12 mouse cellular contexts compared by ENCODE assay signal in the genomic region with DNA sequence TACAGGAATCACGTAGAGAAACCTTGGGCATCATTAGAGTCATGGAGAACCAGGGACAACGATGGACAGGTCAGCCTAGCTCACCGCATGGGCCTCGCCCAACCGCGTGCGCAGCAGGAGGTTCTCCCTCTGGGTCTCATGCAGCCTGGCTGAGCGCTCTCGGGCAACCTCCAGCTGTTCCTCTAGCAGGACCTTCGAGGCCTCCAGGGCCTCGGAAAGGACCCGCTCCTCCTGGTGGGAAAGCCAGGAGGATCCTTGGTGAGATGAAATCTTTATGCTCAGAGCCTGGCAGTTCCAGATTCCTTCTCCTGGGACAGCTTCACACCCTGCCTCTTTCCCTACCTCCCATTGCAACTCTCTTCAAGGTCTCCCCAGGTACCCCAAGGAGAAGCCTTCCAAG. TPM values are rescaled to one million over a fixed set of nuclear protein-coding genes. Genes with fewer than 3 reads are reported as not detected.
DNase-seq lines count a peak whose midpoint lies in the region; ATAC-seq and TF ChIP-seq lines count a peak whose summit lies in the region.
"Had no signal": no experiment of that assay in that cellular context is flagged by ENCODE, and none has a peak within 500 bp of the region (broad histone marks: within the 10 kb centered on the region; RNA-seq: fewer than 3 reads in every experiment).

No protein-coding gene starts in this region.

- H3K4me1 ChIP-seq in intestine, embryonic 15.5 days (replicated peaks) = peaks cover 21% of the 10 kb centered on the region
- H3K4me1 ChIP-seq in intestine, postnatal 0 days (replicated peaks; ENCODE audit: control insufficient read depth, insufficient read depth, low read length) = peaks cover 11% of the 10 kb centered on the region
- H3K4me1 ChIP-seq in neural tube, embryonic 12.5 days = peaks cover 13% of the 10 kb centered on the region
- H3K4me1 ChIP-seq in neural tube, embryonic 15.5 days = peaks cover 12% of the 10 kb centered on the region

- ATAC-seq in intestine, embryonic 15.5 days = no peak
- ATAC-seq in intestine, postnatal 0 days = no peak
- no peak for ATAC-seq in neural tube, embryonic 12.5 days (ENCODE audit: low FRiP score, low read depth)
- ATAC-seq in neural tube, embryonic 15.5 days (ENCODE audit: low FRiP score) = no peak

- H3K9me3 ChIP-seq in intestine, embryonic 15.5 days = no peaks in the 10 kb centered on the region
- H3K9me3 ChIP-seq in intestine, postnatal 0 days (ENCODE audit: control insufficient read depth) = no peaks in the 10 kb centered on the region
- H3K9me3 ChIP-seq in neural tube, embryonic 12.5 days = no peaks in the 10 kb centered on the region
- no peaks in the 10 kb centered on the region for H3K9me3 ChIP-seq in neural tube, embryonic 15.5 days (replicated peaks)

- H3K27ac ChIP-seq in intestine, embryonic 15.5 days = no peak overlapping the region
- H3K27ac ChIP-seq in intestine, postnatal 0 days (ENCODE audit: low read depth, low read length) = no peak overlapping the region
- H3K27ac ChIP-seq in neural tube, embryonic 12.5 days = no peak overlapping the region
- H3K27ac ChIP-seq in neural tube, embryonic 15.5 days (replicated peaks) = no peak overlapping the region
- H3K27ac ChIP-seq: macrophage had no signal

- H3K9ac ChIP-seq in intestine, embryonic 15.5 days = no peak overlapping the region
- no peak overlapping the region for H3K9ac ChIP-seq in intestine, postnatal 0 days (ENCODE audit: low read depth, low read length)
- H3K9ac ChIP-seq in neural tube, embryonic 12.5 days = no peak overlapping the region
- H3K9ac ChIP-seq in neural tube, embryonic 15.5 days (replicated peaks) = no peak overlapping the region

- H3K27me3 ChIP-seq in intestine, embryonic 15.5 days (replicated peaks) = peaks cover 4% of the 10 kb centered on the region
- H3K27me3 ChIP-seq in intestine, postnatal 0 days (replicated peaks; ENCODE audit: control insufficient read depth, insufficient read depth, low read length) = 0 out of 2 replicates have a peak, but pooled peaks cover 9% of the 10 kb centered on the region
- H3K27me3 ChIP-seq in neural tube, embryonic 12.5 days (replicated peaks) = peaks cover 13% of the 10 kb centered on the region
- peaks cover 19% of the 10 kb centered on the region for H3K27me3 ChIP-seq in neural tube, embryonic 15.5 days (replicated peaks)

- no peak for TF ChIP-seq CTCF in intestine, postnatal 0 days (IDR thresholded peaks at IDR 0.05; ENCODE audit: low read depth)

- H3K36me3 ChIP-seq in intestine, embryonic 15.5 days = no peaks in the 10 kb centered on the region
- no peaks in the 10 kb centered on the region for H3K36me3 ChIP-seq in intestine, postnatal 0 days (ENCODE audit: control insufficient read depth, insufficient read depth)
- no peaks in the 10 kb centered on the region for H3K36me3 ChIP-seq in neural tube, embryonic 12.5 days
- H3K36me3 ChIP-seq in neural tube, embryonic 15.5 days = no peaks in the 10 kb centered on the region

- intact Hi-C loops in heart, postnatal 14 days (cut with DNase I) = no loop called here

- DNase-seq in heart, adult 11 months = peak; percentile 75
- no peak for DNase-seq in heart, postnatal 14 days
- DNase-seq in neural tube, embryonic 10.5 days (ENCODE audit: extremely low spot score, low spot score) = no peak
- no peak for DNase-seq in spleen, postnatal 10 days (ENCODE audit: low spot score in 2 of 2)
- DNase-seq: adrenal gland, adult 2 months; kidney, adult 18-20 months had no signal

- peak overlapping the region; percentile 56; the same call in 1 of the 2 replicates for H3K4me2 ChIP-seq in intestine, embryonic 15.5 days (replicated peaks)
- no peak overlapping the region; the same call in 1 of the 2 replicates for H3K4me2 ChIP-seq in intestine, postnatal 0 days (replicated peaks; ENCODE audit: low read depth)
- H3K4me2 ChIP-seq in neural tube, embryonic 12.5 days (replicated peaks) = peak overlapping the region; percentile 58
- H3K4me2 ChIP-seq in neural tube, embryonic 15.5 days = peak overlapping the region; percentile 48; the same call in 1 of the 2 replicates

- 0 out of 2 replicates have a peak overlapping the region, but pooled peaks have one; percentile 24 for H3K4me3 ChIP-seq in intestine, embryonic 15.5 days (replicated peaks)
- H3K4me3 ChIP-seq in intestine, postnatal 0 days (ENCODE audit: low read depth, low read length) = no peak overlapping the region
- H3K4me3 ChIP-seq in neural tube, embryonic 12.5 days = no peak overlapping the region
- no peak overlapping the region for H3K4me3 ChIP-seq in neural tube, embryonic 15.5 days (replicated peaks)
- H3K4me3 ChIP-seq: erythroblast, embryonic 14.5 days had no signal

- 84% methylated on average over 12 of the region's 12 CpGs for whole genome bisulfite sequencing in intestine, embryonic 15.5 days
- WGBS in intestine, postnatal 0 days = 84% methylated on average over 12 of the region's 12 CpGs
- 88% methylated on average over 12 of the region's 12 CpGs for WGBS in neural tube, embryonic 12.5 days
- 88% methylated on average over 12 of the region's 12 CpGs for WGBS in neural tube, embryonic 15.5 days

RNA-seq across cellular contexts. Expression of gene Ccdc88b, which starts 3.4 kb away (rescaled TPM):
- total RNA-seq in heart, postnatal 14 days (2021) = 1 to 10 TPM; 1.0 to 1.7 TPM
- polyA plus RNA-seq in intestine, embryonic 15.5 days (2015; fragmentation: Nextera tagmentation; extraction: Ambion mirVana) = 1.4 and 1.5 TPM in 2 replicates
- 1.4 and 1.7 TPM in 2 replicates for polyA plus RNA-seq in intestine, postnatal 0 days (2015; fragmentation: Nextera tagmentation; extraction: Ambion mirVana)
- 0.59 and 1.6 TPM in 2 replicates for polyA plus RNA-seq in neural tube, embryonic 12.5 days (2016; fragmentation: Nextera tagmentation; extraction: Ambion mirVana)
- 0.92 and 1.8 TPM in 2 replicates for polyA plus RNA-seq in neural tube, embryonic 15.5 days (2015; fragmentation: Nextera tagmentation; extraction: Ambion mirVana)

RNA-seq across cellular contexts. Expression of gene Rps6ka4, which starts 14.2 kb away (rescaled TPM):
- total RNA-seq in heart, postnatal 14 days (2021) = 10 to 100 TPM; 14.8 to 18.2 TPM
- polyA plus RNA-seq in intestine, embryonic 15.5 days (2015; fragmentation: Nextera tagmentation; extraction: Ambion mirVana) = 20.8 and 21.0 TPM in 2 replicates
- polyA plus RNA-seq in intestine, postnatal 0 days (2015; fragmentation: Nextera tagmentation; extraction: Ambion mirVana) = 15.7 and 16.7 TPM in 2 replicates
- polyA plus RNA-seq in neural tube, embryonic 12.5 days (2016; fragmentation: Nextera tagmentation; extraction: Ambion mirVana) = 8.5 and 9.3 TPM in 2 replicates
- 15.7 and 16.2 TPM in 2 replicates for polyA plus RNA-seq in neural tube, embryonic 15.5 days (2015; fragmentation: Nextera tagmentation; extraction: Ambion mirVana)

RNA-seq across cellular contexts. Expression of gene Trmt112, which starts 54.8 kb away (rescaled TPM):
- total RNA-seq in heart, postnatal 14 days (2021) = 10 to 100 TPM; 26.7 to 30.6 TPM
- polyA plus RNA-seq in intestine, embryonic 15.5 days (2015; fragmentation: Nextera tagmentation; extraction: Ambion mirVana) = 124 TPM in 2 replicates
- polyA plus RNA-seq in intestine, postnatal 0 days (2015; fragmentation: Nextera tagmentation; extraction: Ambion mirVana) = 52.0 and 54.4 TPM in 2 replicates
- 123 and 125 TPM in 2 replicates for polyA plus RNA-seq in neural tube, embryonic 12.5 days (2016; fragmentation: Nextera tagmentation; extraction: Ambion mirVana)
- 103 and 113 TPM in 2 replicates for polyA plus RNA-seq in neural tube, embryonic 15.5 days (2015; fragmentation: Nextera tagmentation; extraction: Ambion mirVana)

RNA-seq across cellular contexts. Expression of gene Prdx5, which starts 55.2 kb away (rescaled TPM):
- total RNA-seq in heart, postnatal 14 days (2021) = 100 to 1,000 TPM; 595 to 603 TPM
- polyA plus RNA-seq in intestine, embryonic 15.5 days (2015; fragmentation: Nextera tagmentation; extraction: Ambion mirVana) = 184 and 205 TPM in 2 replicates
- 910 and 912 TPM in 2 replicates for polyA plus RNA-seq in intestine, postnatal 0 days (2015; fragmentation: Nextera tagmentation; extraction: Ambion mirVana)
- polyA plus RNA-seq in neural tube, embryonic 12.5 days (2016; fragmentation: Nextera tagmentation; extraction: Ambion mirVana) = 198 and 214 TPM in 2 replicates
- 392 and 417 TPM in 2 replicates for polyA plus RNA-seq in neural tube, embryonic 15.5 days (2015; fragmentation: Nextera tagmentation; extraction: Ambion mirVana)
